Mouse (Mus musculus): Measurements from ENCODE around the gene Myo1e. TPM values are rescaled to one million over a fixed set of nuclear protein-coding genes. Genes with fewer than 3 reads are reported as not detected.

Gene Myo1e
- total and polyA plus RNA-seq, 3 experiments, result 82.3 to 186 (median 98.7) TPM

- H3K9ac ChIP-seq (ENCODE audit: insufficient read depth, low read depth), result no peak overlapping the region
- H3K36me3 ChIP-seq (replicated peaks in 1 of 2; ENCODE audit: control insufficient read depth in 1 of 2, insufficient read depth in 1 of 2, low read length in 1 of 2), result peaks cover 9 to 48% of the 10 kb centered on the region in 2 experiments
- TF ChIP-seq NELFE (IDR thresholded peaks at IDR 0.05; ENCODE audit: low read depth, low read length) (no peak), JUN (IDR thresholded peaks at IDR 0.05; ENCODE audit: insufficient read depth, low read depth, low read length) (no peak), ZKSCAN1 (IDR thresholded peaks at IDR 0.05; ENCODE audit: borderline replicate concordance, low read depth, low read length) (no peak), MAFK (IDR thresholded peaks at IDR 0.05; ENCODE audit: insufficient replicate concordance, low read length) (no peak), MAX (IDR thresholded peaks at IDR 0.05; ENCODE audit: low read length) (no peak), BHLHE40 (IDR thresholded peaks at IDR 0.05; ENCODE audit: low read depth, low read length) (no peak), IRF4 (IDR thresholded peaks at IDR 0.05; ENCODE audit: low read depth, low read length) (no peak), MXI1 (IDR thresholded peaks at IDR 0.05; ENCODE audit: low read depth, low read length) (no peak), RCOR1 (conservative IDR thresholded peaks at IDR 0.05; ENCODE audit: low read depth, low read length) (no peak), POLR2A (IDR thresholded peaks at IDR 0.05; ENCODE audit: low read depth, low read length) (no peak), KAT2A (IDR thresholded peaks at IDR 0.05; ENCODE audit: insufficient replicate concordance, low read length) (no peak), UBTF (IDR thresholded peaks at IDR 0.05; ENCODE audit: low read depth, low read length) (no peak), MEF2A (IDR thresholded peaks at IDR 0.05; ENCODE audit: borderline replicate concordance, low read depth, low read length) (no peak), TCF12 (IDR thresholded peaks at IDR 0.05; ENCODE audit: low read depth, low read length) (no peak), ELF1 (IDR thresholded peaks at IDR 0.05; ENCODE audit: low read depth, low read length) (no peak), ZMIZ1 (IDR thresholded peaks at IDR 0.05; ENCODE audit: low read depth, low read length) (no peak), CHD1 (IDR thresholded peaks at IDR 0.05; ENCODE audit: low read depth, low read length) (no peak), CHD2 (IDR thresholded peaks at IDR 0.05; ENCODE audit: low read length) (no peak), ETS1 (conservative IDR thresholded peaks at IDR 0.05; ENCODE audit: low read depth, low read length) (no peak)
- no peak for DNase-seq (ENCODE audit: extremely low read depth)
- H3K27me3 ChIP-seq (replicated peaks), result no peaks in the 10 kb centered on the region
- peaks cover 80% of the 10 kb centered on the region for H3K79me2 ChIP-seq (replicated peaks; ENCODE audit: control insufficient read depth, extremely low read depth, insufficient read depth, poor library complexity, severe bottlenecking)
- H3K4me2 ChIP-seq (ENCODE audit: insufficient read depth, low read depth, poor library complexity, severe bottlenecking), result no peak overlapping the region
- H3K4me3 ChIP-seq (replicated peaks in 1 of 3; ENCODE audit: low read depth in 2 of 3, low read length in 2 of 3, poor library complexity in 1 of 3), result no peak overlapping the region
- dilution Hi-C loops (cut with MboI; ENCODE audit: extremely low pct_ligation_motif_present, extremely low pct_unique_long_range_greater_than_20kb, low sequenced_read_pairs), result no loop called here
- peaks cover 42 to 93% of the 10 kb centered on the region in 2 experiments for H3K4me1 ChIP-seq (ENCODE audit: control insufficient read depth in 1 of 2, insufficient read depth in 2 of 2)
- H3K27ac ChIP-seq (ENCODE audit: insufficient read depth, low read depth), result no peak overlapping the region
- peaks cover 2% of the 10 kb centered on the region for H3K9me3 ChIP-seq (replicated peaks; ENCODE audit: low read length)
- in situ Hi-C loops (cut with MboI; ENCODE audit: low pct_ligation_motif_present, low pct_unique_long_range_greater_than_20kb, low sequenced_read_pairs), result loop anchor here (5.0 kb wide), 1 partner anchor 34 kb away; the partner anchor contains the start of gene Myo1e
Measured at GRCm38 (mm10) chr9:70240703-70241410, 33.7 kb downstream of the Myo1e start.

- H3K9ac ChIP-seq (ENCODE audit: insufficient read depth, low read depth), result peak overlapping the region; percentile 20
- no peaks in the 10 kb centered on the region for H3K27me3 ChIP-seq (replicated peaks)
- H3K4me3 ChIP-seq (replicated peaks in 1 of 3; ENCODE audit: low read depth in 2 of 3, low read length in 2 of 3, poor library complexity in 1 of 3), result no peak overlapping the region
- peak overlapping the region; percentile 17; the same call in 1 of the 2 replicates for H3K4me2 ChIP-seq (ENCODE audit: insufficient read depth, low read depth, poor library complexity, severe bottlenecking)
- H3K27ac ChIP-seq (ENCODE audit: insufficient read depth, low read depth), result peak overlapping the region; percentile 92
- dilution Hi-C loops (cut with MboI; ENCODE audit: extremely low pct_ligation_motif_present, extremely low pct_unique_long_range_greater_than_20kb, low sequenced_read_pairs), result no loop called here
- H3K9me3 ChIP-seq (replicated peaks; ENCODE audit: low read length), result peaks cover 2% of the 10 kb centered on the region
- DNase-seq (ENCODE audit: extremely low read depth), result peak; percentile 65
- in situ Hi-C loops (cut with MboI; ENCODE audit: low pct_ligation_motif_present, low pct_unique_long_range_greater_than_20kb, low sequenced_read_pairs), result loop anchor here (5.0 kb wide), 1 partner anchor 34 kb away; the partner anchor contains the start of gene Myo1e
- H3K79me2 ChIP-seq (replicated peaks; ENCODE audit: control insufficient read depth, extremely low read depth, insufficient read depth, poor library complexity, severe bottlenecking), result peaks cover 75% of the 10 kb centered on the region
- peaks cover 39 to 93% of the 10 kb centered on the region in 2 experiments for H3K4me1 ChIP-seq (ENCODE audit: control insufficient read depth in 1 of 2, insufficient read depth in 2 of 2)
- peaks cover 5 to 42% of the 10 kb centered on the region in 2 experiments for H3K36me3 ChIP-seq (replicated peaks in 1 of 2; ENCODE audit: control insufficient read depth in 1 of 2, insufficient read depth in 1 of 2, low read length in 1 of 2)
- TF ChIP-seq POLR2AphosphoS2 (IDR thresholded peaks at IDR 0.05; ENCODE audit: low read depth, low read length), result no peak
- 0 out of 2 replicates have a peak, but pooled peaks have one; percentile 21 for TF ChIP-seq TBP (conservative IDR thresholded peaks at IDR 0.05; ENCODE audit: low read depth, low read length)
- TF ChIP-seq SMC3 (IDR thresholded peaks at IDR 0.05; ENCODE audit: low read depth, low read length), result no peak
- no peak for TF ChIP-seq HCFC1 (IDR thresholded peaks at IDR 0.05; ENCODE audit: low read depth, low read length)
- TF ChIP-seq MEF2A (IDR thresholded peaks at IDR 0.05; ENCODE audit: borderline replicate concordance, low read depth, low read length), result peak; percentile 35; the same call in 1 of the 2 replicates
- no peak for TF ChIP-seq PAX5 (IDR thresholded peaks at IDR 0.05; ENCODE audit: low read length)
- TF ChIP-seq ZMIZ1 (IDR thresholded peaks at IDR 0.05; ENCODE audit: low read depth, low read length), result no peak
- no peak for TF ChIP-seq E2F4 (IDR thresholded peaks at IDR 0.05; ENCODE audit: insufficient replicate concordance, low read depth, low read length)
- TF ChIP-seq ELF1 (IDR thresholded peaks at IDR 0.05; ENCODE audit: low read depth, low read length), result peak; percentile 39; the same call in 1 of the 2 replicates
- TF ChIP-seq MYC (IDR thresholded peaks at IDR 0.05; ENCODE audit: low read depth, low read length), result no peak
- TF ChIP-seq KAT2A (IDR thresholded peaks at IDR 0.05; ENCODE audit: insufficient replicate concordance, low read length), result no peak
- no peak for TF ChIP-seq RAD21 (IDR thresholded peaks at IDR 0.05; ENCODE audit: low read depth, low read length)
- TF ChIP-seq NELFE (IDR thresholded peaks at IDR 0.05; ENCODE audit: low read depth, low read length), result no peak
- TF ChIP-seq ETS1 (conservative IDR thresholded peaks at IDR 0.05; ENCODE audit: low read depth, low read length), result peak; percentile 85
- TF ChIP-seq NRF1 (IDR thresholded peaks at IDR 0.05; ENCODE audit: low read depth, low read length), result no peak
- no peak for TF ChIP-seq ZC3H11A (IDR thresholded peaks at IDR 0.05; ENCODE audit: low read depth, low read length)
- TF ChIP-seq IRF4 (IDR thresholded peaks at IDR 0.05; ENCODE audit: low read depth, low read length), result peak; percentile 65
Measured at GRCm38 (mm10) chr9:70241411-70241961, 34.3 kb downstream of the Myo1e start.
